Mouse (Mus musculus) forebrain, embryonic 16.5 days (tissue): ENCODE measurements around the gene Cyp2j6. TPM values are rescaled to one million over a fixed set of nuclear protein-coding genes. Genes with fewer than 3 reads are reported as not detected.
"Not testable (repeated sequence)": the region's sequence is repeated elsewhere in the genome, so short reads cannot be mapped to it uniquely, and the experiment has no call there.

ENCODE experiments used
- ATAC-seq: fragments of 200-750 bp; cut with Nextera tagmentation; 2 replicates; pipeline ENCODE4 v1.8.0; 2017; ENCODE audit warnings: mild to moderate bottlenecking, moderate library complexity
- H3K27ac ChIP-seq: fragments of 300-500 bp; sonication (generic); 2 replicates; pipeline ENCODE4 v1.5.1; 2014; ENCODE audit warnings: low read length, control low read depth
- H3K27me3 ChIP-seq: fragments of 300-500 bp; sonication (generic); replicated peaks from 2 replicates; pipeline ENCODE4 v1.6.1; 2014; ENCODE audit warnings: low read length; ENCODE audit not compliant: control insufficient read depth, insufficient read depth
- H3K36me3 ChIP-seq: fragments of 300-500 bp; sonication (generic); 2 replicates; pipeline ENCODE4 v1.6.1; 2014; ENCODE audit not compliant: control insufficient read depth, insufficient read depth
- H3K4me1 ChIP-seq: fragments of 300-500 bp; sonication (generic); replicated peaks from 2 replicates; pipeline ENCODE4 v1.6.1; 2014; ENCODE audit warnings: low read length; ENCODE audit not compliant: control insufficient read depth, insufficient read depth
- H3K4me2 ChIP-seq: fragments of 300-500 bp; sonication (generic); 2 replicates; pipeline ENCODE4 v1.6.1; 2014; ENCODE audit warnings: mild to moderate bottlenecking, low read length, control low read depth
- H3K4me3 ChIP-seq: fragments of 300-500 bp; sonication (generic); replicated peaks from 2 replicates; pipeline ENCODE4 v1.5.1; 2014; ENCODE audit warnings: mild to moderate bottlenecking, low read length, control low read depth
- H3K9ac ChIP-seq: fragments of 300-500 bp; sonication (generic); replicated peaks from 2 replicates; pipeline ENCODE4 v1.6.1; 2014; ENCODE audit warnings: low read depth, low read length, control low read depth
- H3K9me3 ChIP-seq: fragments of 300-500 bp; sonication (generic); 2 replicates; pipeline ENCODE4 v1.6.1; 2016; ENCODE audit warnings: low read length; ENCODE audit not compliant: control insufficient read depth
- WGBS: fragments of 180-500 bp; shearing (Covaris S2); extraction: QIAGEN DNeasy Blood & Tissue Kit; methylation state at CpG from one replicate; pipeline ENCODE4 v1.1.7; 2014; 5-methylcytosine and 5-hydroxymethylcytosine counted together
- polyA plus RNA-seq: library from polyadenylated mRNA; unstranded; fragments of >200 nt; fragmentation: Nextera tagmentation; extraction: Ambion mirVana; gene quantifications from 2 replicates; pipeline ENCODE4 v1.2.1, GENCODE M21; 2015

The Cyp2j6 gene
- 4.6 and 4.8 TPM in 2 replicates for polyA plus RNA-seq

GRCm38 (mm10) chr4:96553133-96553819, at the start of gene Cyp2j6:
Cyp2j6 (minus strand) TSS chr4:96553661.
- under 1% methylated on average over 16 of the region's 16 CpGs for WGBS
- ATAC-seq: peak; percentile 96
- no peak within 1 kb of the TSS for H3K27ac ChIP-seq

GRCm38 (mm10) chr4:96591791-96592150, 38.3 kb upstream of the Cyp2j6 start:
- peak overlapping the region; percentile 44; the same call in 1 of the 2 replicates for H3K27ac ChIP-seq
- H3K36me3 ChIP-seq: no peaks in the 10 kb centered on the region
- H3K4me3 ChIP-seq: peak overlapping the region; percentile 44
- no peaks in the 10 kb centered on the region for H3K27me3 ChIP-seq
- no peaks in the 10 kb centered on the region for H3K9me3 ChIP-seq
- H3K4me1 ChIP-seq: peaks cover 14% of the 10 kb centered on the region
- H3K4me2 ChIP-seq: peak overlapping the region; percentile 68
- ATAC-seq: peak; percentile 91
- H3K9ac ChIP-seq: no peak overlapping the region; the same call in 1 of the 2 replicates
- 5% methylated on average over 4 of the region's 4 CpGs for WGBS

More at GRCm38 (mm10) chr4:96553133-96553819, at the start of gene Cyp2j6:
- Histone ChIP-seq H3K27me3 (no peaks in the 10 kb centered on the region), H3K36me3 (no peaks in the 10 kb centered on the region), H3K9me3 (no peaks in the 10 kb centered on the region), H3K4me2 (peak within 1 kb of the TSS; percentile 69), H3K4me3 (peak within 1 kb of the TSS; percentile 55), H3K9ac (peak within 1 kb of the TSS; percentile 75), H3K4me1 (0 out of 2 replicates have a peak, but pooled peaks cover 2% of the 10 kb centered on the region)

- Histone ChIP-seq H3K4me3 (peak within 1 kb of the TSS; percentile 44), H3K4me2 (peak within 1 kb of the TSS; percentile 68), H3K9me3 (no peaks in the 10 kb centered on the region), H3K4me1 (peaks cover 14% of the 10 kb centered on the region), H3K27ac (peak within 1 kb of the TSS; percentile 71), H3K36me3 (no peaks in the 10 kb centered on the region), H3K9ac (peak within 1 kb of the TSS; percentile 59), H3K27me3 (no peaks in the 10 kb centered on the region)
- 3% methylated on average over 18 of the region's 18 CpGs for WGBS
- ATAC-seq: peak; percentile 94
These were observed 37.7 kb upstream of the Cyp2j6 start, which contains the start of gene Cyp2j9 for GRCm38 (mm10) chr4:96590911-96591790. Cyp2j9 (minus strand) TSS chr4:96591578.

GRCm38 (mm10) chr4:96581425-96582088, 28.1 kb upstream of the Cyp2j6 start:
- H3K4me1 ChIP-seq: no peaks in the 10 kb centered on the region
- no peaks in the 10 kb centered on the region for H3K27me3 ChIP-seq
- H3K36me3 ChIP-seq: no peaks in the 10 kb centered on the region
- H3K27ac ChIP-seq: no peak overlapping the region
- H3K9me3 ChIP-seq: no peaks in the 10 kb centered on the region
- WGBS: 41% methylated on average over 1 of the region's 1 CpGs
- no peak overlapping the region for H3K9ac ChIP-seq
- no peak overlapping the region for H3K4me2 ChIP-seq
- no peak overlapping the region for H3K4me3 ChIP-seq
- ATAC-seq: 0 out of 2 replicates have a peak, but pooled peaks have one; percentile 55

GRCm38 (mm10) chr4:96580351-96580750, 26.9 kb upstream of the Cyp2j6 start:
- WGBS: 58% methylated on average over 6 of the region's 6 CpGs
- not testable (repeated sequence) for H3K4me2 ChIP-seq, H3K27ac ChIP-seq, ATAC-seq, H3K27me3 ChIP-seq, H3K9ac ChIP-seq, H3K36me3 ChIP-seq, H3K4me1 ChIP-seq, H3K9me3 ChIP-seq, H3K4me3 ChIP-seq

- Histone ChIP-seq H3K9me3 (no peaks in the 10 kb centered on the region), H3K4me1 (no peaks in the 10 kb centered on the region), H3K36me3 (no peaks in the 10 kb centered on the region), H3K27ac (no peak overlapping the region), H3K9ac (no peak overlapping the region), H3K27me3 (no peaks in the 10 kb centered on the region), H3K4me2 (no peak overlapping the region), H3K4me3 (no peak overlapping the region)
- WGBS: 35% methylated on average over 3 of the region's 3 CpGs
- no peak for ATAC-seq
These were observed 16.0 kb upstream of the Cyp2j6 start for GRCm38 (mm10) chr4:96569442-96569841.

GRCm38 (mm10) chr4:96567988-96568387, 14.5 kb upstream of the Cyp2j6 start:
- H3K27ac ChIP-seq: no peak overlapping the region
- H3K9me3 ChIP-seq: no peaks in the 10 kb centered on the region
- no peak overlapping the region for H3K4me3 ChIP-seq
- no peak overlapping the region for H3K4me2 ChIP-seq
- ATAC-seq: no peak
- H3K27me3 ChIP-seq: no peaks in the 10 kb centered on the region
- 79% methylated on average over 1 of the region's 1 CpGs for WGBS
- no peaks in the 10 kb centered on the region for H3K4me1 ChIP-seq
- no peaks in the 10 kb centered on the region for H3K36me3 ChIP-seq
- H3K9ac ChIP-seq: no peak overlapping the region

- Histone ChIP-seq H3K4me1 (no peaks in the 10 kb centered on the region), H3K9ac (no peak overlapping the region), H3K36me3 (no peaks in the 10 kb centered on the region), H3K9me3 (no peaks in the 10 kb centered on the region), H3K27me3 (no peaks in the 10 kb centered on the region), H3K4me2 (no peak overlapping the region), H3K4me3 (no peak overlapping the region), H3K27ac (no peak overlapping the region)
- ATAC-seq: no peak
These were observed 12.3 kb upstream of the Cyp2j6 start for GRCm38 (mm10) chr4:96565808-96566207.

- ATAC-seq: no peak
- H3K27me3 ChIP-seq: no peaks in the 10 kb centered on the region
- no peaks in the 10 kb centered on the region for H3K36me3 ChIP-seq
- H3K9me3 ChIP-seq: no peaks in the 10 kb centered on the region
- no peak overlapping the region for H3K4me3 ChIP-seq
- WGBS: 81% methylated on average over 1 of the region's 1 CpGs
- no peak overlapping the region for H3K9ac ChIP-seq
- no peaks in the 10 kb centered on the region for H3K4me1 ChIP-seq
- H3K27ac ChIP-seq: no peak overlapping the region
- no peak overlapping the region for H3K4me2 ChIP-seq
These were observed 7.0 kb upstream of the Cyp2j6 start for GRCm38 (mm10) chr4:96560464-96560863.
